In genomic region chr2:117342090-117342546, GRCm38 (mm10) we compare ENCODE assay signal across 8 mouse cellular contexts. TPM values are rescaled to one million over a fixed set of nuclear protein-coding genes. Genes with fewer than 3 reads are reported as not detected.
DNase-seq lines count a peak whose midpoint lies in the region; ATAC-seq and TF ChIP-seq lines count a peak whose summit lies in the region.

No protein-coding gene starts in this region.

- H3K9me3 ChIP-seq in hindbrain, embryonic 13.5 days, result no peaks in the 10 kb centered on the region

- peak overlapping the region; percentile 71 for H3K9ac ChIP-seq in hindbrain, embryonic 13.5 days

- TF ChIP-seq CTCF in brain, embryonic 14.5 days (IDR thresholded peaks at IDR 0.05; ENCODE audit: borderline replicate concordance, extremely low read depth, insufficient read depth, insufficient read length), result peak; percentile 88

- peak overlapping the region; percentile 96 for H3K4me2 ChIP-seq in hindbrain, embryonic 13.5 days

- peaks cover 29% of the 10 kb centered on the region for H3K27me3 ChIP-seq in hindbrain, embryonic 13.5 days

- under 1% methylated on average over 19 of the region's 19 CpGs for WGBS in hindbrain, embryonic 13.5 days

- H3K4me3 ChIP-seq in hindbrain, embryonic 13.5 days, result peak overlapping the region; percentile 57

- no peak overlapping the region for H3K27ac ChIP-seq in hindbrain, embryonic 13.5 days

- DNase-seq in CD8-positive naive resting alpha-beta T cell, adult 2 months (ENCODE audit: low read depth in 2 of 2, low spot score in 2 of 2), result peak; percentile 91 to 93
- DNase-seq in brain, embryonic 14.5 days (ENCODE audit: low read depth), result peak; percentile 72
- peak; percentile 62 for DNase-seq in forelimb bud, embryonic 11.5 days (ENCODE audit: low read depth, low spot score)
- DNase-seq in layer of hippocampus, postnatal 36 days, result peak; percentile 75 to 81
- peak; percentile 74 for DNase-seq in lung, postnatal 36 days
- DNase-seq in retina, postnatal 1 day, result peak; percentile 76
- peak; percentile 95 to 96 for DNase-seq in thymus, postnatal 36 days

- H3K4me1 ChIP-seq in hindbrain, embryonic 13.5 days (replicated peaks), result peaks cover 18% of the 10 kb centered on the region

- peak; percentile 66 for ATAC-seq in hindbrain, embryonic 13.5 days (ENCODE audit: low FRiP score)

- no peak for TF ChIP-seq POLR2A in brain, embryonic 14.5 days (IDR thresholded peaks at IDR 0.05; ENCODE audit: borderline replicate concordance, extremely low read depth, insufficient read depth, insufficient read length, poor library complexity, severe bottlenecking)

- H3K36me3 ChIP-seq in hindbrain, embryonic 13.5 days, result no peaks in the 10 kb centered on the region

RNA-seq across cellular contexts. Expression of gene Rasgrp1, which starts 0.7 kb away (rescaled TPM):
- 2.7 and 3.4 TPM in 2 replicates for polyA plus RNA-seq in brain, embryonic 14.5 days (2012; rRNA removed)
- 1.0 and 1.2 TPM in 2 replicates for polyA plus RNA-seq in hindbrain, embryonic 13.5 days (2015; fragmentation: Nextera tagmentation; extraction: Ambion mirVana)
- total RNA-seq in layer of hippocampus, postnatal 36 days (2021), result 100 to 1,000 TPM; 360 to 401 TPM
